Mouse (Mus musculus) gastrocnemius, adult 18-20 months (tissue): Measurements from ENCODE around the gene Gpank1. TPM values are rescaled to one million over a fixed set of nuclear protein-coding genes. Genes with fewer than 3 reads are reported as not detected.

ENCODE experiments used
- DNase-seq: peaks from one replicate; pipeline ENCODE4 v3.0.0; 2021; ENCODE audit warnings: low spot score
- long read RNA-seq, 2 experiments: library from polyadenylated mRNA; stranded (forward); transcript quantifications; one replicate each; pipeline ENCODE4 v2.0.0; 2021
- total RNA-seq, 2 experiments: library from RNA; stranded (reverse); gene quantifications; 2 replicates each; pipeline ENCODE4 v1.2.3; 2021

The Gpank1 gene
- total RNA-seq: 1 to 10 TPM; 8.7 to 9.0 TPM
- long read RNA-seq, experiment 1, partial matches to known transcripts: 0 of 9 reads
- long read RNA-seq, experiment 1, other reads (novel, unspliced or antisense): 6 of 9 reads
- long read RNA-seq, experiment 2, partial matches to known transcripts: 0 of 16 reads
- long read RNA-seq, experiment 2, other reads (novel, unspliced or antisense): 13 of 16 reads

DNA sequence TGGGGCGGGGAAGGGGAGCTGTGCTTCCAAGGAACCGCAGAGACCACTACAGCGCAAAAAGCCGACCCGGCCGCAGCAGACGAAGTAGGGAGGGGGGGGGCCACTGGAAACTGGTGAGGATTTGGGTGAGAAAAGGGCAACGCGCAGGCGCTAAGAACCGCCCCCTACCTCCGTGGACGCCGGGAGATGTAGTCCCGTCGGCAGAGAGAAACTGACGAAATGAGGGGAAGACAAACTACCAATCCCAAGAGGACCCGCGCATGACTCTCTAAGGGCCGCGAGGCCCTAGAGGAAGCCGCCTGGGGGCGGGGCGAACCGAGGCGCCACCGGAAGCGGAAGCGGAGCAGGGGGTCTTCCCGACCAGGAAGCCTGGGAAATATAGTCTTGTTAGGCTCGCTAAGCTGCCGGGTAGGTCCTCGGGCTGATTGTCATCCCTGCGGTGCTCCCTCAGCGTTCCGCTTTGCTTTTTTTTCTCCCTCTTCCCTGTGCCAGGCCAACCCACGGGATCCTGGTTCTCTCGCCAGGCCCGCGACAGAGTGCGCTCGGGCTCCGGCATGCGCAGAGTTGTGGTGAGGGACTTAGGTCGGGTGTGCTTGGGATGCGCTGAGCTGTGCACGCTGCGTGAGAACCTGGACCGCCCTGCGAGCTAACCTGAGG is at the start of gene Gpank1:
TSS of gene Gpank1 (plus strand) at position 313 of the 657 bp plus-strand sequence.
- DNase-seq: peak; percentile 98

DNA sequence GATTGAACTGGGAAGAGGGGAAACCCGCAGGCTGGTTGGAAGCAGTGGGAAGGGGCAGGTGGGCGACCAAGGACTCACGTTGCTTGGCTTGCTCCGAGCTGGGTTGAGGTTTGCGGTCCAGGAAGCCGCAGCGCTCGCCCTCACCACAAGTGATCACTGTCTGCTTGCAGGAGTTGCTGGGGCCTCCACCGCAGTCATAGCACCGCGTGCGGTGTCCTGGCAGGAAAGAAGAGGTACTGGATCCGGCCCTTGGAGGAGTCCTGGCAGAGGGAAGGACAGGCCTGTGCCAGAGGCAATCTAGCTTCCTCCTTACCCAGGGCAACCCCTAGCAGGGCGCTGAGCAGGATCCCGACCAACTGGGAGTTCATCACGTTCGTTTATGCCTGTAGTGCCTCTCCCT is 47.2 kb upstream of the Gpank1 start:
- DNase-seq: no peak

DNA sequence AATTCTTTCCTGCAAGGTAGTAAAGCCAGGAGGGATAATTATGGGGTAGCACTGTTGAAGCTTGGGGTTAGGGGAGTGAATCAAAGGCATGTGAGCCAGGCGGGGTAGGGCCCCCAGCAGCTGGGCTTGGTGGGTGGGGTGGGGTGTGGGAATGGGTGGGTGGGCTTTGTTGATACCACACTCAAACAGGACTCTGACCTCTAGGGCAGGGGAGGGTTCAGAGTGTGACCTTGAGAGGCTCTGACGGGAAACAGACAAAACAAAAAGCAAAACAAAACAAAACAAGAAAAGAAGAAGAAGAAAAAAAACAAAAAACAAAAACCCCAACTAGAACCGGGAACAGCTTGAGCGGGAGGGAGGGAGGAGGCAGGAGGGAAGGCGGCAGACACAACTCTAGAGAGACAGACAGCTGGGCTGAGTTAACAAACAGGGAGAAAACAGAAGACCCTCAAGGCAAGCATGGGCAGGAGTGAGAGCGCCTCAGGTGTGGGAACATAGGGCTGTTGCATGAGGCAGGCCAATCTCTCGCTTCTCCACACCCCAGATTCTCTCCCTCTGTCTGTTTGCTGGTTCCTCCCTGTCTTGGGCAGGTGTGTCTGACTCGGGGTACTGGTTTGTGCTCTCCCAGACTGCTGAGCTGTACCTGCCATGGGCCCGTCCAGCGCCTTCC is 44.6 kb upstream of the Gpank1 start, which contains the start of gene Ly6g6e:
TSS of gene Ly6g6e (plus strand) at position 396 of the 670 bp plus-strand sequence.
- no peak for DNase-seq

DNA sequence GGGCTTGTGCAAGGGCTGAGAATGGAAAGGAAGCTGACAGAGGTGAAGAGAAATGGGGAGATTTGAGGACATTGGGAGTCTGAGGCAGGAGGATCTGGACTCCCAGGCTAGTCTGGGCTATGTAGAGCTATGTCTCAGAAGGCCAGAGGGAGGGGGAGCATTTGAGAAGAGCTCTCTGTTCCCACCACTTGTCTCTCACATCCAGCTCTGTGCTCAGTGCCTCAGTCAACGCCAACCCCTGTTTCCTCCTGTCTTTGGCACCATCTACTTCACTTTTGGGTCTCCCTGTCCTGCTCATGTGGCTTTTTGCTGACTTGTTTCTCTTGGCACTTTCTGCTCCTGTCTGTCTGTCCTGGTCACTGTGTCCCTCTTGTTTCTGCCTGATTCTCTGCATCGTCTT is 44.0 kb upstream of the Gpank1 start:
- DNase-seq: no peak

DNA sequence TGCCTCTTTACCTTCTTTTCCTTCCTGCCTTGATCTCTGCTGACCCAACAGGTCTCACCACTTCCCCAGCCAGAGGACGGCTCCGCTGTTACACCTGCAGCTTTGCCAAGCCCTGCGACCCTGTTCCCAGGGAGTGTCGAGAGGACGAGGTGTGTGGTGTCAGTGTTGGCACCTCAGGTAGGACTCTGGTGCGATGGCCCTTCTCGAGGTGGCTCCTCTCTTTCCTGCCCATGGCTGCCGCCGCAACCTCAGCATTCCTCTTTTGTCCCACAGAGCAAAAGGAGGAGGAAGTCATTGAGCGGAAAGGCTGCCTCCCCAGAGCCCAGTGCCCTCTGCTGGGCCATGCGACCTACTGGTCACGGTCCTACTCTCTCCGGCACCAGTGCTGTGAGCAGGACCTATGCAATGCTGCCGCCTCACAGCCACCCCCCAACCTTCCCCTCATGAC is 43.4 kb upstream of the Gpank1 start, which contains the start of gene Ly6g6d:
TSS of gene Ly6g6d (minus strand) at position 280 of the 448 bp plus-strand sequence.
- peak; percentile 46 for DNase-seq

DNA sequence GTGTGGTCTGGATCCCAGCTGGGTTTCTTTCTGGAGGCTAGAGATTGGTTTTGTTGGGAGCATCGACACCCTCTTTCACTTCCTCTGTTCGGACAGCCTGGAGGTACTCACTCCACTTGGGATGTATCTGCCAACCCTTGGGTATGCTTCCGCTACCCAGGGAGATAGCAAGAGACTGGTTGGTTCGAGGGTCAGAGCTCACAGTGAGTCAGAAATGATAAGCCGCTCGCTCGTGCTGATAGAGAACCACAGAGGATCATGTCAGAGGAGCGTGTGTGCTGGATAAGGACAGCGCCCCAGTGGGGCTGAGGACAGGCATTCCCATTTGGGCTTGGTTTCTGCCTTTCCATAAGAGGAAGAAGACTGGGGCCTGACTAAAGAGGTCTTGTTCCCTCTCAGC is 41.5 kb upstream of the Gpank1 start:
- no peak for DNase-seq

DNA sequence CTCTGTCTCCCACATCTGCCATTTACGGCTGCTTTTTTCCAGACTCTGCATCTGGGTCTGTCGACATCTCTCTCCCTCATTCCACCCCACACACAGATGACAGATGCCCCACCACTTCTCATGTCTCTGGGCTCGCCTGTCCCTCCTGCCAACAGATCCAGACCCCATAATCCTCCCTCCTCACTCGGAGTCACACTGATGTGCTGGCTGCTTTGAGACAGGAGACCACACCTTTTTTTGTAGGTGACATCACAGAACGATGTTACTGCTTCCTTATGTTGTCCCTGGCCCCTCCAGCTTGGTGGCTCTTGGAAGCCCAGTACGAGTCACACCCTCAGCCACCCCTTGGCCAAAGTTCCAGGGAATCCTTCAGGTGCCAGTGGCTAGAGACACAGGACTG is 41.0 kb upstream of the Gpank1 start:
- no peak for DNase-seq

DNA sequence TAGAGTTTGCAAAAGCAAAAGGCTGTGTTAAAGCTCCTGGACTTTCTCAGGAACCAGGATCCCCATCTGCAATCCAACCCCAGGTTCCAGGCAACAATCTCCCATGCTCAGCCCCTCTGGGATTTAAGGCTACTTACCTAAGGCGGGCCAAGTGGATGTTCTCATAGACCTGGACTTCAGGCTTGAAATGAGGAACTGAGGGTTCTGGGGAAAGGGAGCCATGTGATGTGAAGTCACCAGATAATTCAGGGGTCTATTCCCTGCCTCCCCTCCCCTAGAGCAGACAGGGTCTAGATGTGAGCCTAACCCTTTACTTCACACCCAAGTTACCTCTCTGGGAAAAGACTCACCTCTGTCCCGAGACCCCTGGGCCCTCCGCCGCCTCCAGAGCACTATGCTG is 40.5 kb upstream of the Gpank1 start:
- DNase-seq: no peak

DNA sequence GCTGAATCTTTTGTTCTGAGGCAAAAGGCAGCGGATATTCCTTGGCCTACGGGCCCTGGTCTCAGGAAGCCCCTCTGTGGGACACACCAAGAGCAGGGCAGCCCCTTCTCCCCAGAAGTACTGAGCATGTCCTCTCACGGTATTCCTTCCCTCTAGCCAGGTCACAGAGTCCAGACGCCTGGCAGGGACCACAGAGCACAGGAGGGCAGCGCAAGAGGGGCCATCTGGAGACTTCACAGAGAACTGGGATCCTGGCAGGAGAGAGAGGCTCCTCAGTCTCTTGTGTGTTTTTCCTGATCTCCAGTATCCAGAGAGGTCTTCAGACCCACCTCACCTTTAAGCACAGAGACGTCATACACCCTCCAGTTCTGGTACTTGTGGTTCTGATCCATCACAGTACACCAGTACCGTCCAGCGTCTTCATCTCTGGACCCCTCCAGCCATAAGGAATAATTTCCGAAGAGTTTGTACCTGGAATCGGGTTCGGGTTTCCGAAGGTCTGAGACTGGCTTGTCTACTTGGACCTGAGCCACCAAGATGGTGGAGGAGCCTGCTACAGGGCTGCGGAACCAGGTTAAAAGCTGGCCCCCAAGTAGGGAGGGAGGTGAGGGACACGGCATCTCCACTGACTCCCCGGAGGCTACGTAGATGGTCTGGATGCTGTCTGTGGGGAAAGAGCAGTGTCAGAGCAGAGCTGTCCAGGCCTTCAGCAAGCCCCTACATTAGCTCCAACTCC is 38.2 kb upstream of the Gpank1 start:
- no peak for DNase-seq

DNA sequence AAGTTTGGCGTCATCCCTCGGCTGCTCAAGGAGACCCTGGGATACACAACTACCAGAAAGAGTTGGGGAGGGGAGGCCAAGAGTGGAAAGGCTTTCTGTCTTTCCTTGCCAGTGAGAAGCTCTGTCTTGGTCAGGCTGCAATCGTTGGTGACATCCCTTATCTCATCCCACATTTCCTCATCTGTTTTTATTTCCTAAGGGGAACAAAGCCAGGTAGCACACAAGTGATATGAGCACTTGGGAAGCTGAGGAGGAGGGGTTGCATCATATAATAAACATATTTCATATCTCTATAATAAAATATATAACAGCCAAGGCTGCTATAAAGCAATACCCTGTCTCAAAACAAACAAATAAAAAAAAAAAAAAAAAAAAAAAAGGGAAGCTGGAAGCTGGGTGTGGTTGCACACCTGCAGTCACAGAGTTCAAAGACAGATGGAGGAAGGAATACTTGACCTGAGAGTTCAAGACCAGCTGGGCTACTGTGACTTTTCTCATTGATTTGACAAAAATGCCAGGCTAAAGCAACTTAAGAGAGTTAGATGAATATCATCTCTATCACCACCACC is 37.2 kb upstream of the Gpank1 start:
- no peak for DNase-seq

DNA sequence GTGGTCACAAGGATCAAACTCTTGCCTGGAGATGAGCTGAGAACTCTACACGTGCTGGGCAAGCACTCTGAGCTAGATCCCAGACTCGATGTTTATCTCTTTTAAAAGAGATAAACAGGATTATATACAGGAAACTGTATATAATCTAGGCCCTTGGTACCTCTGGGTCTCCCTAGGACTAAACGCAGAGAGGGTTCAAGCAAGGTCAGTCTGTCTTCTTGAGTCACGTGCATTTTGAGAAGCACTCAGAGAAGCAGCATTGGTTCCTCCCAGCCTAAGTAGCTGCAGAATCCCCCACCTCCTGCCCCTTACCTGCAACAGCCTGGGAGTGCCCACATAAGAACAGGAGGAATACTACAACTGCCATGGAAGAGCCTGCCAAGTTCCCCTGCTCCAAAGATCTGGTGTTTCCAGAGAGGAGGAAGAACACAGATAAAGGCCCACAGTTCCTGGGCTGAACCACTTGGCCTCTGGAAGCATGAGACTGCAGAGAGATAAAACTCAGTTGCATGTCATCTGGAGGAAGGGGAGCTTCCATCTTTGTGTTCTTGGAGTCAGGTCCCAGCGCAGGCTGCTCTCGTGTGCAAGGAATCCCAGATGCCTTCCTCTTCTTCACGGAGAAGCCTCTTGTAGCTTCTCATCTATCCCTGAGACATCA is 35.9 kb upstream of the Gpank1 start, which contains the start of gene Ly6g6f:
TSS of gene Ly6g6f (minus strand) at position 403 of the 658 bp plus-strand sequence.
- no peak for DNase-seq

DNA sequence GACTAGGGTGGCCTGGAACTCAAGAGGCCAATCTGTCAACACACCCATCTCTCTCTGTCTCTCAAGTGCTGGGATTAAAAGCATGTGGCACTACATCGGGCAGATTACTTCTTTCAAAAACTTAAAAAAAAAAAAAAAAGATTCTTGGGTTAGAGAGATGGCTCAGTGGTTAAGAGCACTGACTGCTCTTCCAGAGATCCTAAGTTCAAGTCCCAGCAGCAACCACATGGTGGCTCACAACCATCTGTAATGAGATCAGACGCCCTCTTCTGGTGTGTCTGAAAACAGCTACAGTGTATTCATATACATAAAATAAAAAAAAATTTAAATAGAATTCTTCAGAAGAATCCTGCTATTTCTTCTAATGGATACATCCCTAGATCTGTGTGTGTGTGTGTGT is 33.1 kb upstream of the Gpank1 start:
- no peak for DNase-seq

DNA sequence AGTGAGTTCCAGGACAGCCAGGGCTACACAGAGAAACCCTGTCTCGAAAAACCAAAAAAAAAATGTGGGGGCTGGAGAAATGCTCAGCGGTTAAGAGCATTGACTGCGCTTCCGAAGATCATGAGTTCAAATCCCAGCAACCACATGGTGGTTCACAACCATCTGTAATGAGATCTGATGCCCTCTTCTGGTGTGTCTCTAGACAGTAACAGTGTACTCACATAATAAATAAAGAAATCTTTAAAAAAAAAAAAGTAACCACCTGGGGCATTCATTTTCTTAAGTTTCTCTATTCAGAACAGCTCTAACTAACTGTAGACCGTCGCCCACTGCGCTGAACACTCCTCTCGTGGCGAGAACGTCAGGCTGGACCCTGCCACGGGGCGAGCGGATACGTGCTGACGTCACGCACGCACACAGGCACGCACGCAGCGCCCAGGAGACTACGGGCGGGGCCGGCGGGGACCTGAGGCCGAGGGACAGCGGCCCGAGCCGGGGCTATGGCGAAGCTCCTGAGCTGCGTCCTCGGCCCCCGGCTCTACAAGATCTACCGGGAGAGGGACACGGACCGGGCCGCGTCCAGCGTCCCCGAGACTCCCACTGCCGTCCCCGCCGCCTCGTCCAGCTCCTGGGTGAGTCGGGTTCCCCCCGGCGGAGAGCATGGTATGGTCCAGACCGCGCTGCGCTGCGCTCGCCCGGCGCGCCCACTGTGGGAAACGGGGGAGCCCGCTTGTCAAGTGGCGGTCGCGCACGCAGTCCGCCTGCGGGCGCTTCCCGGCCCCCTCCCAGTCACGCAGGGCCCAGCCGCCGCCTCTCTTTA is 32.2 kb upstream of the Gpank1 start, which contains the start of gene Abhd16a:
TSS of gene Abhd16a (plus strand) at position 439 of the 820 bp plus-strand sequence.
- DNase-seq: peak; percentile 94

DNA sequence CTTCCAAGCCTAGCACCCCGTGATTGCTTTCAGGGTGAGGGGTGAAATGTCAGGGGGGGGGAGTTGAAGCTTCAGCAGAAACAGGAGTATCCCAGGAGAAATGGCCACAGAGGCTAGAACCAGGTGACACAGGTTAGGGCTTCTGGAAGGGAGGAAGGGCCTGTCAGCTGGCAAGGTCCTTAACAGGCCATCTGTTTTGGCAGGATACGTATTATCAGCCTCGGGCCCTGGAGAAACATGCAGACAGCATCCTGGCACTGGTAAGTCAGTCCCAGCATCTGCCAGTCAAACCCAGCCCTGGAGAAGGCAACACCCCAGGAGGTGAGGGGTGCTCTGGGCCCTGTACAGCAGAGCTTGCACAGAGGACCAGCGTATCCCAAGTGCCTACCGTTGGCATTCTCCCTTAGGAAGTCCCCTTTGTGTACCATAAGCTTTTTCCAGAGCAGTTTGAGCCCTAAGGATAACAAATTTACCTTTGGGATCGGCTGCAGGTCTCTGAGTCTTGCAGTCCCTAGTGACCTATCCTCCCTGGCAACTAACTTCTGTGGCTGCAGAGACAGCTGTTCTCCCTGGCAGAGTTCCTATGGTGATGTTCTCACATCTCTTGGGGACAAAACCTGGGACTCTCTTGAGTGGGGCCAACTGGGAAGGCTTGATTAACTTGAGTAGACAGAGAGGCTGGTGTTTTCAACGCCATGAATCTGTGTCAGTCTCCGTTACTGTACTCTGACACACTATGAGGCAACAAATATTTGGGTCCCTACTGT is 30.9 kb upstream of the Gpank1 start:
- DNase-seq: peak; percentile 69

DNA sequence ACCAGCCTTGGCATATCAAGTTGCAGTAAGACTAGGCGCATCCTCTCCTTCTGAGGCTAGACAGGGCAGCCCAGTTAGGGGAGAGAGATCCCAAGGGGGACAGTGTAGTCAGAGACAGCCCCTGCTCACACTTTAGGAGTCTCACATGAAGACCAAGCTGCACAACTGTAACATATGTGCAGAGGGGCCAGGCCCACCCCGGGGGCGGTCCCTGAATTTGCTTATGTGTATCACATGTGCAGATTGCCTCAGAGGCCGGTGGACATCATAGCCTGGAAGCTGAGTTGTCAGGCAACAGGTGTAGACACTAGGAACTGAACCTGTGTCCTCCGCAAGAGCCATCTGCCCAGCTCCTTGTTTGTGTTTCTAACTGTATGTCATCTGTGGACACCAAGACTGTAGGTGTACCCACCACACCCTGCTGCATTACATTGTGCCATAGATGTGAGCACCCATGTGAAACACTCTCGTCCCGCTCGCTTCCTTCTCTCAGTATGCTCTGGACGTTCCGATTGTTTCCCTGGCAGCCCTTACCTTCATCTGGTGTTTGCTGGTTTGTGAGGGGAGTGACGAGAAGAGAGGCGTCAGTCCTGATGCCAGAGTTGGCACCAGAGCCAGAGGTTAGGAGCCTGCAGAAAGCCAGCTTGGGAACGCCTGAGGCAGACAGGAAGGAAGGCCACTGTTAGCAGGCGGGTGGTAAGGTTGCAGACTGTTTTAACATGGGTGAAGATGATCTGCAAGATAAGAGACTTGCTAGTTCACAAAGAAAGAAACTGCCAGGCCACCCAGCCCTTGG is 28.7 kb upstream of the Gpank1 start:
- no peak for DNase-seq

DNA sequence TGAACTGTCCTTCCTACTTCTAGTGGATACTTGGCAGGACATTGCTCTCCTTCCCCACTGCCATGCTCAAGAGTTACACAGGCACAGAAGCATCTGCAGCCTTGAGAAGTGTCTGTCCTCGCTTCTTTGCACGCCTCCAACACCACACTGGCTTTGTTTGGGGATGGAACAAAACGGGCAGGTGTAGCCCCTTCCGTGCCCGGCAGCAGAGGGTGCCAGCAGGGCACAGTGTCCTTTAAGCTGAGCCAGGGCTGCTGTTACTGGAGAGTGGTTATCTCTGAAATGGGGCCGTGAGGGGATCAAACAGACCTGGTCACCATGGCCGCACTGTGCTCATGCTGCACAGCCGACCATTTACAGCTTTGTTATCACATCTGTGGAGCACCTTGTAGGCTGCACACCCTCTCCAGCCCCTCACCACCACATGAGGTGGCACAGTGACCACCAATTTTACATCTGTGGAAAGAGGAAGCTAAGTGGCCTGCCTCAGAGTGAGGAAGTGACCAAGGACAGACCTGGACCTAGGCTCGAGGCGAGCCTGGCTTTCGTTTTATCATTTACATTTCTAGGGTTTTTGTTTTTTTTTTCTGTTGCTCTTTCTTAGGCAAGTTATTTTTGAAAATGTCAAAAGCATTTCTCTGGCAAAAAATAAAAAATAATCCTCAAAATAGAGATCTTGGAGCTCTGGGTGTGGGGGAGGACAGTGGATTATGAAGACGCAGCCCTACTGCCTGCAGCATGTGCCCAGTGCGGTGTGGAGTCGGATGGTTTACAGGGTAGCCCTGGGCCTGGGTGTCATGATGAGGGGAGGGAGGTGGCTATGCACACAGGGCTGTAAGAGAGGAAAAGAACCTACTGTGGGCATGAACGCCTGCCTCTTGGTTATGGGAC is 26.5 kb upstream of the Gpank1 start:
- no peak for DNase-seq

DNA sequence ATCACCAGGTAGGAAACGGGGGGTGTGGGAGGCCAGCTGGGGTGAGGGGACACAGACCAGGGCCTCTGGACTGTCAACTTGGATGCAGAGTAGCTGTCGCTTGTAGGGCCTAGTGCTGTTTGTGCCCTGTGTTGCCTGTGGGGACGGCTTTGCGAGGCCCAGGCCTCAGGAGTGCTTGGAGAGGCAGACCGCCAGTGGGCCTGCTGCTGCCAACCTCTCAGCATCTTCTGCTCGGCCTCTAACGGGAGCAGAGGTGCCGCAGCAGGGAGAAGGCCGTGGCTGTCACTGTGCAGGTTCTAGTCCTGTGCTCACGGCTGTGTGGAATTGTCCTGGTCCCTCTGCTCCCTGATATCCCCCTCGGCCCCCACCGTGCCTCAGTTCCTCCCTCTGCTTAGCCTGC is 24.7 kb upstream of the Gpank1 start:
- DNase-seq: no peak
